Mouse (Mus musculus) MEL (cell line): ENCODE measurements around the gene Ssr2. TPM values are rescaled to one million over a fixed set of nuclear protein-coding genes. Genes with fewer than 3 reads are reported as not detected.

Source experiments
- DNase-seq: peaks from one replicate; pipeline ENCODE4 v3.0.0; 2011; ENCODE audit warnings: low read depth, low spot score
- H3K27ac ChIP-seq: 2 replicates; pipeline ENCODE4 v1.5.1; 2012; ENCODE audit warnings: low read depth, mild to moderate bottlenecking, control low read depth, low read length, moderate library complexity; ENCODE audit not compliant: control insufficient read depth
- H3K27me3 ChIP-seq, 2 experiments: fragments of 150-350 bp in 1 of 2; sonication (generic) in 1 of 2; 2 replicates each; pipeline ENCODE4 v1.6.1; 2012; ENCODE audit warnings: low read length in 2 of 2, mild to moderate bottlenecking in 2 of 2, improper control_type of control experiment in 1 of 2, moderate library complexity in 1 of 2; ENCODE audit not compliant: insufficient read depth in 2 of 2, control insufficient read depth in 1 of 2
- H3K36me3 ChIP-seq, 2 experiments: 2 replicates each; pipeline ENCODE4 v1.6.1; 2012 to 2014; ENCODE audit warnings: low read length in 2 of 2, improper control_type of control experiment in 1 of 2, inconsistent platforms in 1 of 2, mild to moderate bottlenecking in 1 of 2; ENCODE audit not compliant: insufficient read depth in 2 of 2, control insufficient read depth in 1 of 2
- H3K4me1 ChIP-seq, 2 experiments: fragments of 150-350 bp in 1 of 2; sonication (generic) in 1 of 2; 2 replicates each; pipeline ENCODE4 v1.6.1; 2012; ENCODE audit warnings: low read length in 2 of 2, improper control_type of control experiment in 1 of 2, mild to moderate bottlenecking in 1 of 2; ENCODE audit not compliant: insufficient read depth in 2 of 2, control insufficient read depth in 1 of 2
- H3K4me3 ChIP-seq, 2 experiments: fragments of 150-350 bp in 1 of 2; sonication (generic) in 1 of 2; 2 replicates each; pipeline ENCODE4 v1.5.1; 2012; ENCODE audit warnings: low read depth in 2 of 2, low read length in 2 of 2, mild to moderate bottlenecking in 2 of 2, moderate library complexity in 2 of 2, control low read depth in 1 of 2, improper control_type of control experiment in 1 of 2; ENCODE audit not compliant: control insufficient read depth in 1 of 2, insufficient read depth in 1 of 2
- H3K79me2 ChIP-seq: 2 replicates; pipeline ENCODE4 v1.6.1; 2012; ENCODE audit warnings: mild to moderate bottlenecking, low read length, moderate library complexity; ENCODE audit not compliant: control insufficient read depth, poor library complexity, insufficient read depth
- H3K9ac ChIP-seq: 2 replicates; pipeline ENCODE4 v1.6.1; 2012; ENCODE audit warnings: low read depth, mild to moderate bottlenecking, control low read depth, low read length, moderate library complexity; ENCODE audit not compliant: control insufficient read depth, poor library complexity, severe bottlenecking
- H3K9me3 ChIP-seq: fragments of 150-350 bp; sonication (generic); replicated peaks from 2 replicates; pipeline ENCODE4 v1.6.1; 2012; ENCODE audit warnings: mild to moderate bottlenecking, low read length, improper control_type of control experiment, moderate library complexity; ENCODE audit not compliant: insufficient read depth
- CHD1 ChIP-seq: IDR thresholded peaks from 2 replicates; pipeline ENCODE4 v1.6.1; 2012; ENCODE audit warnings: low read depth, mild to moderate bottlenecking, inconsistent platforms, low read length, improper control_type of control experiment
- CTCF ChIP-seq, 3 experiments: IDR thresholded peaks in 2 of 3; conservative IDR thresholded peaks in 1 of 3; 2 replicates each; pipeline ENCODE4 v1.5.1; 2011 to 2012; ENCODE audit warnings: low read length in 3 of 3, low read depth in 2 of 3, mild to moderate bottlenecking in 2 of 3, improper control_type of control experiment in 1 of 3, inconsistent platforms in 1 of 3, mixed read lengths in 1 of 3, moderate library complexity in 1 of 3; ENCODE audit not compliant: control insufficient read depth in 1 of 3, insufficient read depth in 1 of 3, poor library complexity in 1 of 3, severe bottlenecking in 1 of 3
- E2F4 ChIP-seq: IDR thresholded peaks from 2 replicates; pipeline ENCODE4 v1.6.1; 2011; ENCODE audit warnings: low read depth, low read length, improper control_type of control experiment, borderline replicate concordance
- ELF1 ChIP-seq: IDR thresholded peaks from 2 replicates; pipeline ENCODE4 v1.6.1; 2014; ENCODE audit warnings: low read depth, mild to moderate bottlenecking, inconsistent platforms, low read length, improper control_type of control experiment, moderate library complexity
- EP300 ChIP-seq, 2 experiments: IDR thresholded peaks; 2 replicates each; pipeline ENCODE4 v1.6.1; 2011; ENCODE audit warnings: improper control_type of control experiment in 2 of 2, low read length in 2 of 2, low read depth in 1 of 2, mild to moderate bottlenecking in 1 of 2
- ETS1 ChIP-seq: IDR thresholded peaks from 2 replicates; pipeline ENCODE4 v1.6.1; 2012; ENCODE audit warnings: low read depth, mild to moderate bottlenecking, inconsistent platforms, low read length, improper control_type of control experiment, moderate library complexity
- GABPA ChIP-seq: IDR thresholded peaks from 2 replicates; pipeline ENCODE4 v1.6.1; 2012; ENCODE audit warnings: low read depth, mild to moderate bottlenecking, inconsistent platforms, low read length, improper control_type of control experiment, moderate library complexity
- GATA1 ChIP-seq: IDR thresholded peaks from 2 replicates; pipeline ENCODE4 v1.6.1; 2011; ENCODE audit warnings: low read depth, low read length, improper control_type of control experiment
- KAT2A ChIP-seq: conservative IDR thresholded peaks from 2 replicates; pipeline ENCODE4 v1.6.1; 2012; ENCODE audit warnings: low read depth, low read length, improper control_type of control experiment, inconsistent platforms
- MAFK ChIP-seq: IDR thresholded peaks from 2 replicates; pipeline ENCODE4 v1.6.1; 2011; ENCODE audit warnings: low read depth, mild to moderate bottlenecking, low read length, improper control_type of control experiment, borderline replicate concordance
- MAX ChIP-seq: IDR thresholded peaks from 2 replicates; pipeline ENCODE4 v1.6.1; 2011; ENCODE audit warnings: low read length, improper control_type of control experiment
- MAZ ChIP-seq: IDR thresholded peaks from 2 replicates; pipeline ENCODE4 v1.6.1; 2012; ENCODE audit warnings: low read depth, mild to moderate bottlenecking, inconsistent platforms, low read length, improper control_type of control experiment
- MEF2A ChIP-seq: IDR thresholded peaks from 2 replicates; pipeline ENCODE4 v1.6.1; 2014; ENCODE audit warnings: low read depth, mild to moderate bottlenecking, inconsistent platforms, low read length, improper control_type of control experiment; ENCODE audit not compliant: poor library complexity, insufficient replicate concordance, severe bottlenecking; ENCODE audit errors: extremely low read depth
- MYB ChIP-seq: IDR thresholded peaks from 2 replicates; pipeline ENCODE4 v1.6.1; 2011; ENCODE audit warnings: mild to moderate bottlenecking, low read depth, low read length, improper control_type of control experiment
- MYC ChIP-seq: IDR thresholded peaks from 2 replicates; pipeline ENCODE4 v1.6.1; 2011; ENCODE audit warnings: low read depth, mild to moderate bottlenecking, low read length, improper control_type of control experiment, moderate library complexity
- NELFE ChIP-seq: IDR thresholded peaks from 2 replicates; pipeline ENCODE4 v1.6.1; 2011; ENCODE audit warnings: low read depth, low read length, improper control_type of control experiment
- POLR2A ChIP-seq, 2 experiments: IDR thresholded peaks; 2 replicates each; pipeline ENCODE4 v1.6.1; 2011 to 2012; ENCODE audit warnings: low read length in 2 of 2, mild to moderate bottlenecking in 2 of 2, control low read depth in 1 of 2, improper control_type of control experiment in 1 of 2, low read depth in 1 of 2, moderate library complexity in 1 of 2; ENCODE audit not compliant: control insufficient read depth in 1 of 2, insufficient read depth in 1 of 2, poor library complexity in 1 of 2
- POLR2AphosphoS2 ChIP-seq: IDR thresholded peaks from 2 replicates; pipeline ENCODE4 v1.6.1; 2011; ENCODE audit warnings: low read length, improper control_type of control experiment
- POLR2AphosphoS5 ChIP-seq: IDR thresholded peaks from 2 replicates; pipeline ENCODE4 v1.6.1; 2012; ENCODE audit warnings: low read depth, borderline replicate concordance, mild to moderate bottlenecking, inconsistent platforms, low read length, moderate library complexity, mixed read lengths
- RCOR1 ChIP-seq: IDR thresholded peaks from 2 replicates; pipeline ENCODE4 v1.6.1; 2012; ENCODE audit warnings: low read depth, mild to moderate bottlenecking, inconsistent platforms, low read length, improper control_type of control experiment
- SMC3 ChIP-seq: IDR thresholded peaks from 2 replicates; pipeline ENCODE4 v1.6.1; 2011; ENCODE audit warnings: low read depth, low read length, improper control_type of control experiment
- TAL1 ChIP-seq: IDR thresholded peaks from 2 replicates; pipeline ENCODE4 v1.6.1; 2012; ENCODE audit warnings: mild to moderate bottlenecking, inconsistent platforms, low read length, moderate library complexity, mixed read lengths
- TBP ChIP-seq: IDR thresholded peaks from 2 replicates; pipeline ENCODE4 v1.8.0; 2011; ENCODE audit warnings: low read depth, low read length, improper control_type of control experiment
- TCF12 ChIP-seq: IDR thresholded peaks from 2 replicates; pipeline ENCODE4 v1.6.1; 2014; ENCODE audit warnings: low read depth, mild to moderate bottlenecking, inconsistent platforms, low read length, improper control_type of control experiment, moderate library complexity
- UBTF ChIP-seq: IDR thresholded peaks from 2 replicates; pipeline ENCODE4 v1.6.1; 2012; ENCODE audit warnings: low read depth, mild to moderate bottlenecking, inconsistent platforms, low read length, improper control_type of control experiment, moderate library complexity, borderline replicate concordance; ENCODE audit not compliant: insufficient read depth
- USF1 ChIP-seq: IDR thresholded peaks from 2 replicates; pipeline ENCODE4 v1.6.1; 2014; ENCODE audit warnings: low read depth, mild to moderate bottlenecking, inconsistent platforms, low read length, improper control_type of control experiment, moderate library complexity
- ZMIZ1 ChIP-seq: IDR thresholded peaks from 2 replicates; pipeline ENCODE4 v1.6.1; 2012; ENCODE audit warnings: low read depth, mild to moderate bottlenecking, inconsistent platforms, low read length, improper control_type of control experiment, moderate library complexity
- ZNF384 ChIP-seq: IDR thresholded peaks from 2 replicates; pipeline ENCODE4 v1.6.1; 2012; ENCODE audit warnings: low read depth, mild to moderate bottlenecking, inconsistent platforms, low read length, improper control_type of control experiment
- polyA plus RNA-seq, 2 experiments: library from polyadenylated mRNA; stranded (reverse) in 1 of 2; unstranded in 1 of 2; fragments of >175 nt in 1 of 2; fragments of >200 nt in 1 of 2; gene quantifications; 2 replicates each; pipeline versions ENCODE4 v1.2.1 to v1.2.4; 2012; ENCODE audit warnings: low replicate concordance in 2 of 2, low read depth in 1 of 2; ENCODE audit not compliant: insufficient read length in 2 of 2, insufficient read depth in 1 of 2, missing spikeins in 1 of 2
- total RNA-seq: library from RNA; depleted of rRNA; stranded (reverse); fragments of 300-350 nt; gene quantifications from 2 replicates; pipeline ENCODE4 v1.2.3, GENCODE M21; 2012

Ssr2 gene
- total and polyA plus RNA-seq, 3 experiments: 176 to 706 (median 594) TPM

DNA sequence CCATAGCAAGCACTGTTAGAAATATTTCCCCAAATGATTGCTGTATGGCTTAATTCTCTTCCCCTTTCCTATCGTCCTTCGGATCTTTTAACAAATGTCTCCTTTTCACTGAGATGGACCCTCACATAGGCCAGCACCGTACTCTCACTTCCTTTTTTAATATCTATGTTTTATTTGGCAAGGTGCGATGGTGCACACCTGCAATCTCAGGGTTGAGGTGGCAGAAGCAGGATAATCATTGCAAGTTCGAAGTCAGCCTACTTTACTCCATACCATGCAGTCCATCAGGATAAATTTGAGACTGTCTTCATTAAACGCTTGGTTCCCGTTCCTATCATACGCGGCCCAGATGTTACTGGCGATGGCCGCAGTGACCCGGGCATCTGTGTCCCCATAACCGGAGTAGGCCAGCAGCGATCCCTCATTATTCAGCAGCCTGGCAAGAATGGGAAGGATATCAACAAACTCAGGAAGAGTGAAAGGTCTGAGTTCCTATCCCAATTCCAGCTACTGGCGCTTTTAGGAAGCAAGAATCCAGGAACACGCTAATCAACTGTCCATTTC is 23.5 kb upstream of the Ssr2 start:
- H3K4me3 ChIP-seq: peak overlapping the region; percentile 53 to 82
- H3K79me2 ChIP-seq: peaks cover 24% of the 10 kb centered on the region
- H3K27me3 ChIP-seq: no peaks in the 10 kb centered on the region
- peaks cover 0 to 9% of the 10 kb centered on the region in 2 experiments; a peak in 3 of 4 replicates for H3K36me3 ChIP-seq
- no peaks in the 10 kb centered on the region for H3K9me3 ChIP-seq
- H3K9ac ChIP-seq: peak overlapping the region; percentile 83
- TF ChIP-seq RCOR1 (peak; percentile 75), GABPA (no peak), UBTF (no peak), TAL1 (peak; percentile 28), CHD1 (no peak; the same call in 1 of the 2 replicates), EP300 (IDR thresholded peaks at IDR 0.05; ENCODE audit: low read depth in 1 of 2, low read length in 2 of 2) (peak in 1 of 2 experiments; percentile 22; a peak in 1 of 4 replicates), GATA1 (peak; percentile 65), MAX (no peak), MAZ (no peak), ETS1 (no peak; the same call in 1 of the 2 replicates), TCF12 (0 out of 2 replicates have a peak, but pooled peaks have one; percentile 28), E2F4 (no peak)
- H3K4me1 ChIP-seq: peaks cover 4 to 6% of the 10 kb centered on the region in 2 experiments
- peak; percentile 69 for DNase-seq
- H3K27ac ChIP-seq: peak overlapping the region; percentile 69

DNA sequence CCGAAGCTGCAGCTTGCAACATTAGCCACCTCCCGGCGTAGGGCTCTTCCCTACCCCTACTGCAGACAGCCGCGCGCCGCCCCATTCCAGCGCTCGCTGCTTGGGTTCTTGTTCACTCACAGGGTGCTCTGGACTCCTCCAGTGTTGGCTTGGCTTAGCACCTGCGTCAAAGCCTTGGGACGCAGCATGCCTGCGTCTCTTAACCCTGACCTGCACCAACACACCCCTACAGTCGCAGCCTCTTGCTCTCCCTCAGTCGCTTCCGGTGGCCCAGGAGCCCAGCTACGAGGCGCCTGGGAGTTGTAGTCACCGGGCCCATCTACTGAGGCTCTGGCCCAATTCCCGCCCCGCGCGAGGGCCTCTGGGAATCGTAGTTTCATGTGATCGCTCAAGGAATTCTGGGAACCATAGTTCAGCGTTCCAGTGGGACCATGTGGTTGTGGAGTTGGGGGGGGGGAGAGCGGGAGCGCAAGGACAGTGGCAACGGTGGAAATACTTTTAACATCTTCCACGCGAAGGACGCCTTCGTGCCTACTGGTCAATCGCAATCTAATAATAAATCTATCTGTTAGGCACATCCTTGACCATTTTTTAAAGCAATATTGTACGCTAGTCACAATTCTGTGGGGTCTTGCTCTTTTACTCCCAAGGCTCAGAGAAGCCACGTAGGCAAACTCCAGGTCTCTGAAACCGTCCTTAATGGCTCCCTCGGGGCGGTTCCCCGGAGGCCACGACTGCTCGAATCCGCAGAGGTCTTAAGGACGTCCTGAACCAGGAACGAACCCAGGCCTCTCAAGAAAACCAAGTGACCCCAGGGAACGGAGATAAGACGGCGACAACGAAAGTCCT is 22.8 kb upstream of the Ssr2 start, which contains the start of gene Lamtor2:
Lamtor2 (minus strand) TSS at position 399 of the 849 bp plus-strand sequence.
- peaks cover 3 to 5% of the 10 kb centered on the region in 2 experiments; a peak in 2 of 4 replicates for H3K4me1 ChIP-seq
- DNase-seq: peak; percentile 100
- H3K9ac ChIP-seq: peak within 1 kb of the TSS; percentile 93
- H3K79me2 ChIP-seq: peaks cover 24% of the 10 kb centered on the region
- peak within 1 kb of the TSS; percentile 91 for H3K27ac ChIP-seq
- H3K4me3 ChIP-seq: peak within 1 kb of the TSS; percentile 84 to 90
- peaks cover 0 to 9% of the 10 kb centered on the region in 2 experiments; a peak in 3 of 4 replicates for H3K36me3 ChIP-seq
- no peaks in the 10 kb centered on the region for H3K9me3 ChIP-seq
- H3K27me3 ChIP-seq: no peaks in the 10 kb centered on the region
- peak in 1 of 2 experiments; percentile 15; a peak in 1 of 4 replicates for TF ChIP-seq EP300 (IDR thresholded peaks at IDR 0.05; ENCODE audit: low read depth in 1 of 2, low read length in 2 of 2)
- no peak for TF ChIP-seq GABPA
- peak; percentile 74; the same call in 1 of the 2 replicates for TF ChIP-seq TCF12
- TF ChIP-seq CTCF (IDR thresholded peaks at IDR 0.05 in 2 of 3, conservative IDR thresholded peaks at IDR 0.05 in 1 of 3; ENCODE audit: control insufficient read depth in 1 of 3, insufficient read depth in 1 of 3, low read depth in 2 of 3, low read length in 3 of 3, poor library complexity in 1 of 3, severe bottlenecking in 1 of 3): no peak
- peak; percentile 96 for TF ChIP-seq MAX
- peak; percentile 89 for TF ChIP-seq NELFE
- TF ChIP-seq ELF1: peak; percentile 96
- TF ChIP-seq UBTF: 0 out of 2 replicates have a peak, but pooled peaks have one; percentile 35
- no peak for TF ChIP-seq MEF2A
- no peak for TF ChIP-seq MAFK
- TF ChIP-seq POLR2A (IDR thresholded peaks at IDR 0.05; ENCODE audit: control insufficient read depth in 1 of 2, insufficient read depth in 1 of 2, low read depth in 1 of 2, low read length in 2 of 2, poor library complexity in 1 of 2): peak; percentile 79 to 94
- TF ChIP-seq ZMIZ1: peak; percentile 85
- TF ChIP-seq MAZ: peak; percentile 98
- TF ChIP-seq ZNF384: no peak
- TF ChIP-seq GATA1: no peak
- peak; percentile 50 for TF ChIP-seq ETS1
- peak; percentile 86 for TF ChIP-seq USF1
- TF ChIP-seq TBP: peak; percentile 77
- peak; percentile 66; the same call in 1 of the 2 replicates for TF ChIP-seq POLR2AphosphoS5
- TF ChIP-seq MYC: peak; percentile 100
- TF ChIP-seq POLR2AphosphoS2: peak; percentile 94
- no peak for TF ChIP-seq MYB
- peak; percentile 98 for TF ChIP-seq KAT2A
- TF ChIP-seq SMC3: no peak
